25 mouse cellular contexts compared by ENCODE assay signal in the genomic region with DNA sequence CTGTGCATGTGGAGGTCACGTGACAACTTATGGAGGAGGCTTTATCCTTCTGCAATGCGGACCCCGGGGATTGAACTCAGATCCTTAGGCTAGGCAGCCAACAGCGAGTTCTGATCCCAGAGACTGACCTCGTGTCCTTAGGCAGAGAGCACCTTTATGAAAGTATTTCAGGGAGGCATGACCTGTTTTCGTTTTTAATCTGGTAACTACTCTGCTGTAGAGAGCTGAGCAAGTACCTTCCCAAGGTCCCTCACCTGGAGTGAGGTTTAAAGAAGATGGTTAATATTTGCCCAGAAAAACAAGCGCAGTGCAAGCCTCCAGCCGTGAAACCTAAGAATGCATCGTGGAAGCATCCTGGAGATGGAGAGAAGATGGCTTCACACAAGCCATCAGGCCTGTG. TPM values are rescaled to one million over a fixed set of nuclear protein-coding genes. Genes with fewer than 3 reads are reported as not detected.
DNase-seq lines count a peak whose midpoint lies in the region; ATAC-seq lines count a peak whose summit lies in the region.
"Had no signal": no experiment of that assay in that cellular context is flagged by ENCODE, and none has a peak within 500 bp of the region (broad histone marks: within the 10 kb centered on the region; RNA-seq: fewer than 3 reads in every experiment).

No protein-coding gene starts in this region.

- peaks cover 11% of the 10 kb centered on the region; the same call in 1 of the 2 replicates for H3K4me1 ChIP-seq in kidney, embryonic 16.5 days (ENCODE audit: insufficient read depth, low read length)
- H3K4me1 ChIP-seq: embryonic facial prominence, embryonic 15.5 days; forebrain, embryonic 12.5 days had no signal

- H3K27ac ChIP-seq in kidney, embryonic 16.5 days (ENCODE audit: low read length) = peak overlapping the region; percentile 57; the same call in 1 of the 2 replicates
- H3K27ac ChIP-seq: embryonic facial prominence, embryonic 13.5 days; embryonic facial prominence, embryonic 15.5 days; forebrain, embryonic 10.5 days; forebrain, embryonic 12.5 days had no signal

- DNase-seq in kidney, adult 18-20 months = peak; percentile 21
- no peak for DNase-seq in kidney, postnatal 4 days
- peak; percentile 24 to 65 for DNase-seq in kidney, adult 8-10 months
- no peak for DNase-seq in kidney, postnatal 10 days
- DNase-seq in kidney, postnatal 36 days = peak; percentile 42 to 51
- DNase-seq in right cerebral cortex, adult 18-20 months = no peak
- DNase-seq in thymus, postnatal 36 days = no peak
- DNase-seq: adrenal gland, adult 2 months; adrenal gland, postnatal 10 days; adrenal gland, postnatal 25 days; cerebellum, adult 11 months; cerebellum, adult 18-20 months; cerebellum, adult 8-10 months; cerebellum, adult 9-11 months; cerebellum, postnatal 14 days; cerebellum, postnatal 36 days; embryo, embryonic 11 days had no signal

- no peaks in the 10 kb centered on the region for H3K9me3 ChIP-seq in kidney, embryonic 16.5 days (ENCODE audit: low read length)
- H3K9me3 ChIP-seq: embryonic facial prominence, embryonic 13.5 days; embryonic facial prominence, embryonic 15.5 days; forebrain, embryonic 10.5 days; forebrain, embryonic 12.5 days had no signal

- no peak overlapping the region for H3K9ac ChIP-seq in kidney, embryonic 16.5 days (replicated peaks; ENCODE audit: low read length)
- H3K9ac ChIP-seq: embryonic facial prominence, embryonic 13.5 days; embryonic facial prominence, embryonic 15.5 days; forebrain, embryonic 12.5 days had no signal

- H3K4me3 ChIP-seq in kidney, embryonic 16.5 days (ENCODE audit: low read length) = no peak overlapping the region
- H3K4me3 ChIP-seq: embryonic facial prominence, embryonic 13.5 days; embryonic facial prominence, embryonic 15.5 days; erythroblast, embryonic 14.5 days; forebrain, embryonic 10.5 days; forebrain, embryonic 12.5 days had no signal

- no peaks in the 10 kb centered on the region for H3K27me3 ChIP-seq in kidney, embryonic 16.5 days (ENCODE audit: insufficient read depth, low read length)
- H3K27me3 ChIP-seq: embryonic facial prominence, embryonic 13.5 days; embryonic facial prominence, embryonic 15.5 days; forebrain, embryonic 12.5 days had no signal

- no peaks in the 10 kb centered on the region for H3K36me3 ChIP-seq in kidney, embryonic 16.5 days (ENCODE audit: insufficient read depth, low read length)
- H3K36me3 ChIP-seq: embryonic facial prominence, embryonic 13.5 days; embryonic facial prominence, embryonic 15.5 days; forebrain, embryonic 10.5 days; forebrain, embryonic 12.5 days had no signal

- WGBS in kidney, embryonic 16.5 days = 78% methylated on average over 9 of the region's 9 CpGs

- no peak overlapping the region for H3K4me2 ChIP-seq in kidney, embryonic 16.5 days (replicated peaks; ENCODE audit: low read depth, low read length)
- H3K4me2 ChIP-seq: embryonic facial prominence, embryonic 13.5 days; embryonic facial prominence, embryonic 15.5 days; forebrain, embryonic 12.5 days had no signal

- ATAC-seq in kidney, embryonic 16.5 days (ENCODE audit: low FRiP score, low TSS enrichment) = no peak
- ATAC-seq: forebrain, embryonic 14.5 days had no signal

RNA-seq across cellular contexts. Expression of a gene that starts 40.7 kb away (rescaled TPM):
- polyA plus RNA-seq in kidney, embryonic 16.5 days (2015; fragmentation: Nextera tagmentation; extraction: Ambion mirVana) = 15.8 and 16.0 TPM in 2 replicates
- polyA plus RNA-seq: C2C12; erythroblast, embryonic 14.5 days had no signal

RNA-seq across cellular contexts. Expression of a gene that starts 59.4 kb away (rescaled TPM):
- polyA plus RNA-seq in kidney, embryonic 16.5 days (2015; fragmentation: Nextera tagmentation; extraction: Ambion mirVana) = 0.62 and 0.71 TPM in 2 replicates
- polyA plus RNA-seq: adrenal gland, adult 2 months; C2C12; embryonic facial prominence, embryonic 15.5 days; erythroblast, embryonic 14.5 days had no signal

Comparison
In these comparisons a context has a peak if more than half of its experiments do, and no peak if none do; other contexts are left out.
1. DNase-seq: peak in kidney, adult 18-20 months (single experiment), kidney, adult 8-10 months (2 of 2) and kidney, postnatal 36 days (2 of 2); none in kidney, postnatal 4 days (0 of 2), kidney, postnatal 10 days (single experiment), right cerebral cortex, adult 18-20 months (single experiment) and thymus, postnatal 36 days (0 of 2).